Mouse (Mus musculus) CH12.LX (cell line): ENCODE data around the gene Pde4d. TPM values are rescaled to one million over a fixed set of nuclear protein-coding genes. Genes with fewer than 3 reads are reported as not detected.

Experiments used
- DNase-seq: peaks from one replicate; pipeline ENCODE4 v3.0.0-alpha.2; 2013; ENCODE audit errors: extremely low read depth
- H3K27ac ChIP-seq: 2 replicates; pipeline ENCODE4 v1.5.1; 2012; ENCODE audit warnings: low read depth, mild to moderate bottlenecking, control low read depth, moderate library complexity; ENCODE audit not compliant: insufficient read depth
- H3K27me3 ChIP-seq: replicated peaks from 2 replicates; pipeline ENCODE3; 2012; ENCODE audit warnings: inconsistent platforms
- H3K36me3 ChIP-seq, 2 experiments: replicated peaks in 1 of 2; 2 replicates each; pipeline versions ENCODE3 to v1.6.1; 2012; ENCODE audit warnings: inconsistent platforms in 1 of 2, low read length in 1 of 2, mild to moderate bottlenecking in 1 of 2, mixed read lengths in 1 of 2, moderate library complexity in 1 of 2; ENCODE audit not compliant: control insufficient read depth in 1 of 2, insufficient read depth in 1 of 2
- H3K4me1 ChIP-seq, 2 experiments: 2 replicates each; pipeline ENCODE4 v1.6.1; 2012; ENCODE audit warnings: inconsistent platforms in 1 of 2, moderate library complexity in 1 of 2; ENCODE audit not compliant: insufficient read depth in 2 of 2, control insufficient read depth in 1 of 2
- H3K4me2 ChIP-seq: 2 replicates; pipeline ENCODE4 v1.6.1; 2012; ENCODE audit warnings: low read depth, mild to moderate bottlenecking, control low read depth; ENCODE audit not compliant: poor library complexity, insufficient read depth, severe bottlenecking
- H3K4me3 ChIP-seq, 3 experiments: fragments of 150-350 bp in 1 of 3; sonication (generic) in 1 of 3; replicated peaks in 1 of 3; 2 replicates each; pipeline versions ENCODE3 to v1.5.1; 2011 to 2012; ENCODE audit warnings: low read depth in 2 of 3, low read length in 2 of 3, mild to moderate bottlenecking in 2 of 3, moderate library complexity in 2 of 3, control low read depth in 1 of 3, improper control_type of control experiment in 1 of 3, inconsistent platforms in 1 of 3, mixed read lengths in 1 of 3; ENCODE audit not compliant: poor library complexity in 1 of 3
- H3K79me2 ChIP-seq: replicated peaks from 2 replicates; pipeline ENCODE4 v1.6.1; 2012; ENCODE audit warnings: mild to moderate bottlenecking, moderate library complexity; ENCODE audit not compliant: control insufficient read depth, poor library complexity, insufficient read depth, severe bottlenecking; ENCODE audit errors: extremely low read depth
- H3K9ac ChIP-seq: 2 replicates; pipeline ENCODE4 v1.6.1; 2012; ENCODE audit warnings: low read depth, mild to moderate bottlenecking, control low read depth, moderate library complexity; ENCODE audit not compliant: insufficient read depth
- H3K9me3 ChIP-seq: replicated peaks from 2 replicates; pipeline ENCODE3; 2012; ENCODE audit warnings: low read length, inconsistent platforms, mixed read lengths
- BHLHE40 ChIP-seq: IDR thresholded peaks from 2 replicates; pipeline ENCODE4 v1.6.1; 2011; ENCODE audit warnings: mild to moderate bottlenecking, low read depth, low read length, improper control_type of control experiment
- CHD2 ChIP-seq: IDR thresholded peaks from 2 replicates; pipeline ENCODE4 v1.6.1; 2011; ENCODE audit warnings: low read length, improper control_type of control experiment
- E2F4 ChIP-seq: IDR thresholded peaks from 2 replicates; pipeline ENCODE4 v1.6.1; 2011; ENCODE audit warnings: low read depth, low read length, improper control_type of control experiment; ENCODE audit not compliant: insufficient replicate concordance
- GABPA ChIP-seq: IDR thresholded peaks from 2 replicates; pipeline ENCODE4 v1.6.1; 2012; ENCODE audit warnings: low read depth, low read length, improper control_type of control experiment, inconsistent platforms; ENCODE audit not compliant: insufficient replicate concordance
- HCFC1 ChIP-seq: IDR thresholded peaks from 2 replicates; pipeline ENCODE4 v1.6.1; 2012; ENCODE audit warnings: low read depth, mild to moderate bottlenecking, inconsistent platforms, low read length, improper control_type of control experiment
- IRF4 ChIP-seq: IDR thresholded peaks from 2 replicates; pipeline ENCODE4 v1.6.1; 2014; ENCODE audit warnings: low read depth, mild to moderate bottlenecking, inconsistent platforms, low read length, improper control_type of control experiment
- JUND ChIP-seq: conservative IDR thresholded peaks from 2 replicates; pipeline ENCODE4 v1.6.1; 2011; ENCODE audit warnings: low read depth, low read length, improper control_type of control experiment
- KAT2A ChIP-seq: IDR thresholded peaks from 2 replicates; pipeline ENCODE4 v1.6.1; 2012; ENCODE audit warnings: low read length, improper control_type of control experiment, inconsistent platforms; ENCODE audit not compliant: insufficient replicate concordance
- MAX ChIP-seq: IDR thresholded peaks from 2 replicates; pipeline ENCODE4 v1.6.1; 2011; ENCODE audit warnings: low read length, improper control_type of control experiment
- MAZ ChIP-seq: IDR thresholded peaks from 2 replicates; pipeline ENCODE4 v1.6.1; 2012; ENCODE audit warnings: low read depth, mild to moderate bottlenecking, inconsistent platforms, low read length, improper control_type of control experiment, moderate library complexity
- MEF2A ChIP-seq: IDR thresholded peaks from 2 replicates; pipeline ENCODE4 v1.6.1; 2014; ENCODE audit warnings: low read depth, mild to moderate bottlenecking, inconsistent platforms, low read length, improper control_type of control experiment, borderline replicate concordance
- MYC ChIP-seq: IDR thresholded peaks from 2 replicates; pipeline ENCODE4 v1.6.1; 2011; ENCODE audit warnings: low read depth, mild to moderate bottlenecking, improper control_type of control experiment, low read length
- NRF1 ChIP-seq: IDR thresholded peaks from 2 replicates; pipeline ENCODE4 v1.6.1; 2014; ENCODE audit warnings: low read depth, mild to moderate bottlenecking, inconsistent platforms, low read length, improper control_type of control experiment, moderate library complexity
- PAX5 ChIP-seq: IDR thresholded peaks from 2 replicates; pipeline ENCODE4 v1.6.1; 2012; ENCODE audit warnings: low read length, inconsistent platforms, mixed read lengths
- POLR2A ChIP-seq: IDR thresholded peaks from 2 replicates; pipeline ENCODE4 v1.6.1; 2011; ENCODE audit warnings: low read depth, mild to moderate bottlenecking, improper control_type of control experiment, low read length
- POLR2AphosphoS2 ChIP-seq: IDR thresholded peaks from 2 replicates; pipeline ENCODE4 v1.6.1; 2011; ENCODE audit warnings: low read depth, low read length, improper control_type of control experiment
- RAD21 ChIP-seq: IDR thresholded peaks from 2 replicates; pipeline ENCODE4 v1.6.1; 2011; ENCODE audit warnings: low read depth, mild to moderate bottlenecking, low read length, improper control_type of control experiment, moderate library complexity
- RCOR1 ChIP-seq: conservative IDR thresholded peaks from 2 replicates; pipeline ENCODE4 v1.6.1; 2012; ENCODE audit warnings: low read depth, mild to moderate bottlenecking, inconsistent platforms, low read length, improper control_type of control experiment
- SIN3A ChIP-seq: IDR thresholded peaks from 2 replicates; pipeline ENCODE4 v1.6.1; 2012; ENCODE audit warnings: low read length, improper control_type of control experiment, inconsistent platforms
- USF1 ChIP-seq: IDR thresholded peaks from 2 replicates; pipeline ENCODE4 v1.6.1; 2014; ENCODE audit warnings: low read depth, mild to moderate bottlenecking, inconsistent platforms, low read length, improper control_type of control experiment
- USF2 ChIP-seq: conservative IDR thresholded peaks from 2 replicates; pipeline ENCODE4 v1.6.1; 2011; ENCODE audit warnings: low read depth, low read length, improper control_type of control experiment
- ZKSCAN1 ChIP-seq: IDR thresholded peaks from 2 replicates; pipeline ENCODE4 v1.6.1; 2012; ENCODE audit warnings: low read depth, inconsistent platforms, low read length, improper control_type of control experiment, borderline replicate concordance
- ZNF384 ChIP-seq: IDR thresholded peaks from 2 replicates; pipeline ENCODE4 v1.6.1; 2012; ENCODE audit warnings: low read depth, low read length, improper control_type of control experiment, inconsistent platforms
- dilution Hi-C: fragments of 300-500 bp; cut with MboI; formaldehyde crosslinking; loops from 2 replicates; pipeline ENCODE4 v1.14.3; 2020; ENCODE audit warnings: low sequenced_read_pairs; ENCODE audit not compliant: extremely low pct_unique_long_range_greater_than_20kb, extremely low pct_ligation_motif_present
- in situ Hi-C: fragments of 300-500 bp; cut with MboI; formaldehyde crosslinking; loops from 3 replicates; pipeline ENCODE4 v1.14.3; 2019; ENCODE audit warnings: low sequenced_read_pairs, low pct_ligation_motif_present, low pct_unique_long_range_greater_than_20kb, mixed read lengths
- polyA plus RNA-seq: library from polyadenylated mRNA; unstranded; fragments of >175 nt; gene quantifications from 2 replicates; pipeline ENCODE4 v1.2.1, GENCODE M21; 2012; ENCODE audit warnings: low read depth; ENCODE audit not compliant: insufficient read length
- total RNA-seq, 2 experiments: library from RNA; depleted of rRNA; stranded (reverse); fragments of 300-350 nt in 1 of 2; fragments of >200 nt in 1 of 2; gene quantifications; 2 replicates each; pipeline ENCODE4 v1.2.3; 2012 to 2014

The Pde4d gene
- total and polyA plus RNA-seq, 3 experiments, result not detected

GRCm38 (mm10) chr13:109954189-109954588 lies 1504.4 kb downstream of the Pde4d start:
- dilution Hi-C loops, result no loop called here
- Histone ChIP-seq H3K9me3 (peaks cover 39% of the 10 kb centered on the region), H3K4me1 (no peaks in the 10 kb centered on the region), H3K36me3 (no peaks in the 10 kb centered on the region), H3K9ac (no peak overlapping the region)
- in situ Hi-C loops, result no loop called here
- no peak for TF ChIP-seq POLR2AphosphoS2
- no peak for TF ChIP-seq SIN3A
- no peak for TF ChIP-seq ZKSCAN1
- no peak for TF ChIP-seq MAX
- no peak for TF ChIP-seq HCFC1
- no peak for TF ChIP-seq JUND
- no peak for TF ChIP-seq GABPA
- TF ChIP-seq PAX5, result no peak
- no peak for TF ChIP-seq CHD2
- no peak for TF ChIP-seq POLR2A
- TF ChIP-seq, all 38 proteins: peak for 0
- Histone ChIP-seq H3K79me2 (no peaks in the 10 kb centered on the region), H3K4me2 (no peak overlapping the region), H3K4me3 (no peak overlapping the region), H3K27me3 (no peaks in the 10 kb centered on the region), H3K27ac (no peak overlapping the region)
- no peak for DNase-seq

GRCm38 (mm10) chr13:109957953-109958352 lies 1508.2 kb downstream of the Pde4d start:
- in situ Hi-C loops (no loop called here), dilution Hi-C loops (no loop called here)
- no peak for TF ChIP-seq NRF1
- no peak for TF ChIP-seq ZNF384
- no peak for TF ChIP-seq USF1
- TF ChIP-seq KAT2A, result no peak
- no peak for TF ChIP-seq HCFC1
- no peak for TF ChIP-seq MEF2A
- no peak for TF ChIP-seq JUND
- TF ChIP-seq RAD21, result no peak
- TF ChIP-seq MYC, result no peak
- no peak for TF ChIP-seq POLR2AphosphoS2
- TF ChIP-seq MAX, result no peak
- no peak for TF ChIP-seq E2F4
- TF ChIP-seq IRF4, result no peak
- no peak for TF ChIP-seq MAZ
- TF ChIP-seq USF2, result no peak
- TF ChIP-seq RCOR1, result no peak
- TF ChIP-seq BHLHE40, result no peak
- no peaks in the 10 kb centered on the region for H3K79me2 ChIP-seq
- no peak overlapping the region for H3K4me3 ChIP-seq
- H3K27ac ChIP-seq, result no peak overlapping the region
- H3K4me2 ChIP-seq, result no peak overlapping the region
- no peaks in the 10 kb centered on the region for H3K4me1 ChIP-seq
- peaks cover 32% of the 10 kb centered on the region for H3K9me3 ChIP-seq
- H3K27me3 ChIP-seq, result no peaks in the 10 kb centered on the region
- no peak for DNase-seq
- H3K36me3 ChIP-seq, result no peaks in the 10 kb centered on the region
- no peak overlapping the region for H3K9ac ChIP-seq
